Mouse (Mus musculus) thymus, adult 2 months (tissue): ENCODE data around the gene Kdelr2. TPM values are rescaled to one million over a fixed set of nuclear protein-coding genes. Genes with fewer than 3 reads are reported as not detected.

Experiments
- DNase-seq: peaks from one replicate; pipeline ENCODE4 v3.0.0; 2021
- H3K27ac ChIP-seq: fragments of 200-500 bp; 2 replicates; pipeline ENCODE4 v1.5.1; 2012; ENCODE audit warnings: low read length, control low read depth; ENCODE audit not compliant: control insufficient read depth, insufficient read depth
- H3K27me3 ChIP-seq: fragments of 200-500 bp; 2 replicates; pipeline ENCODE4 v1.6.1; 2012; ENCODE audit warnings: mild to moderate bottlenecking, low read length, moderate library complexity, mixed read lengths; ENCODE audit not compliant: control insufficient read depth, insufficient read depth
- H3K36me3 ChIP-seq: fragments of 200-500 bp; 2 replicates; pipeline ENCODE4 v1.6.1; 2012; ENCODE audit warnings: mild to moderate bottlenecking, low read length, moderate library complexity; ENCODE audit not compliant: control insufficient read depth, insufficient read depth
- H3K4me1 ChIP-seq: fragments of 200-500 bp; replicated peaks from 2 replicates; pipeline ENCODE4 v1.6.1; 2012; ENCODE audit warnings: low read length; ENCODE audit not compliant: control insufficient read depth, insufficient read depth
- H3K4me3 ChIP-seq: fragments of 200-500 bp; 2 replicates; pipeline ENCODE4 v1.5.1; 2012; ENCODE audit warnings: mild to moderate bottlenecking, low read length, control low read depth, moderate library complexity; ENCODE audit not compliant: control insufficient read depth, insufficient read depth
- CTCF ChIP-seq: fragments of 200-500 bp; IDR thresholded peaks from 2 replicates; pipeline ENCODE4 v1.5.1; 2012; ENCODE audit warnings: mild to moderate bottlenecking, control low read depth, low read length, moderate library complexity, borderline replicate concordance; ENCODE audit not compliant: control insufficient read depth, poor library complexity, insufficient read depth; ENCODE audit errors: extremely low read depth
- POLR2A ChIP-seq: fragments of 200-500 bp; IDR thresholded peaks from 2 replicates; pipeline ENCODE4 v1.6.1; 2012; ENCODE audit warnings: mild to moderate bottlenecking, low read length, control low read depth, moderate library complexity; ENCODE audit not compliant: control insufficient read depth, poor library complexity, insufficient read depth; ENCODE audit errors: extremely low read depth
- WGBS: fragments of 180-500 bp; shearing (Covaris S2); methylation state at CpG from one replicate; pipeline ENCODE4 v1.1.7; 2018; 5-methylcytosine and 5-hydroxymethylcytosine counted together
- polyA plus RNA-seq: library from polyadenylated mRNA; depleted of rRNA; stranded (reverse); fragments of >200 nt; gene quantifications from 2 replicates; pipeline ENCODE4 v1.2.3, GENCODE M21; 2012; rRNA removed

Kdelr2 gene
- 60.9 and 61.6 TPM in 2 replicates for polyA plus RNA-seq

GRCm38 (mm10) chr5:143403221-143404147 is at the start of gene Kdelr2:
Gene Kdelr2 (plus strand): TSS chr5:143403838.
- Histone ChIP-seq H3K27ac (no peak within 1 kb of the TSS), H3K4me3 (peak within 1 kb of the TSS; percentile 63), H3K4me1 (peaks cover 6% of the 10 kb centered on the region), H3K36me3 (no peaks in the 10 kb centered on the region), H3K27me3 (no peaks in the 10 kb centered on the region)
- TF ChIP-seq CTCF, result peak; percentile 47; the same call in 1 of the 2 replicates
- peak; percentile 61 for TF ChIP-seq POLR2A
- 2% methylated on average over 72 of the region's 72 CpGs for WGBS
- DNase-seq, result peak; percentile 77

GRCm38 (mm10) chr5:143356017-143356416 is 47.6 kb upstream of the Kdelr2 start:
- Histone ChIP-seq H3K27ac (no peak overlapping the region), H3K36me3 (no peaks in the 10 kb centered on the region), H3K4me1 (no peaks in the 10 kb centered on the region), H3K4me3 (no peak overlapping the region), H3K27me3 (no peaks in the 10 kb centered on the region; the same call in 1 of the 2 replicates)
- DNase-seq, result no peak
- TF ChIP-seq POLR2A (no peak), CTCF (no peak)
- 36% methylated on average over 5 of the region's 5 CpGs for WGBS

- H3K4me3 ChIP-seq, result no peak within 1 kb of the TSS
- 42% methylated on average over 17 of the region's 17 CpGs for WGBS
- H3K27ac ChIP-seq, result no peak within 1 kb of the TSS
- DNase-seq, result no peak
- H3K27me3 ChIP-seq, result no peaks in the 10 kb centered on the region; the same call in 1 of the 2 replicates
- no peaks in the 10 kb centered on the region for H3K4me1 ChIP-seq
- no peaks in the 10 kb centered on the region for H3K36me3 ChIP-seq
- TF ChIP-seq CTCF, result no peak
- no peak for TF ChIP-seq POLR2A
Measured at GRCm38 (mm10) chr5:143356686-143357388, 46.8 kb upstream of the Kdelr2 start, which contains the start of gene Grid2ip. Gene Grid2ip (plus strand): TSS chr5:143357338.

GRCm38 (mm10) chr5:143357564-143357963 is 46.1 kb upstream of the Kdelr2 start:
- H3K27me3 ChIP-seq, result no peaks in the 10 kb centered on the region; the same call in 1 of the 2 replicates
- no peak overlapping the region for H3K27ac ChIP-seq
- H3K4me3 ChIP-seq, result no peak overlapping the region
- H3K36me3 ChIP-seq, result no peaks in the 10 kb centered on the region
- TF ChIP-seq POLR2A, result no peak
- TF ChIP-seq CTCF, result no peak
- WGBS, result 9% methylated on average over 28 of the region's 28 CpGs
- DNase-seq, result no peak
- H3K4me1 ChIP-seq, result no peaks in the 10 kb centered on the region

GRCm38 (mm10) chr5:143359263-143359662 is 44.4 kb upstream of the Kdelr2 start:
- Histone ChIP-seq H3K36me3 (no peaks in the 10 kb centered on the region), H3K4me3 (no peak overlapping the region), H3K4me1 (no peaks in the 10 kb centered on the region; the same call in 1 of the 2 replicates), H3K27me3 (peaks cover 4% of the 10 kb centered on the region), H3K27ac (no peak overlapping the region)
- 33% methylated on average over 7 of the region's 7 CpGs for WGBS
- TF ChIP-seq POLR2A, result no peak
- no peak for TF ChIP-seq CTCF
- DNase-seq, result no peak

GRCm38 (mm10) chr5:143360000-143360399 is 43.6 kb upstream of the Kdelr2 start:
- 77% methylated on average over 5 of the region's 5 CpGs for WGBS
- H3K27me3 ChIP-seq, result peaks cover 4% of the 10 kb centered on the region
- TF ChIP-seq POLR2A, result no peak

More at GRCm38 (mm10) chr5:143360000-143360399, 43.6 kb upstream of the Kdelr2 start:
- no peak overlapping the region for H3K27ac ChIP-seq
- H3K4me3 ChIP-seq, result no peak overlapping the region
- H3K36me3 ChIP-seq, result no peaks in the 10 kb centered on the region
- peak; percentile 42 for DNase-seq
- H3K4me1 ChIP-seq, result no peaks in the 10 kb centered on the region; the same call in 1 of the 2 replicates
